Mouse (Mus musculus): ENCODE data around the gene Gm43191. TPM values are rescaled to one million over a fixed set of nuclear protein-coding genes. Genes with fewer than 3 reads are reported as not detected.
A peak's percentile ranks its signal among the peaks of the same experiment; 100 is the strongest.

Gene Gm43191
- not detected in 2 replicates for polyA plus RNA-seq (2015; fragmentation: Nextera tagmentation; extraction: Ambion mirVana)

- Histone ChIP-seq H3K36me3 (ENCODE audit: control insufficient read depth, insufficient read depth) (no peaks in the 10 kb centered on the region), H3K4me1 (replicated peaks; ENCODE audit: control insufficient read depth, insufficient read depth, low read length) (no peaks in the 10 kb centered on the region), H3K4me2 (ENCODE audit: low read length) (no peak within 1 kb of the TSS), H3K4me3 (replicated peaks; ENCODE audit: low read length) (no peak within 1 kb of the TSS), H3K27me3 (replicated peaks; ENCODE audit: control insufficient read depth, insufficient read depth, low read length) (no peaks in the 10 kb centered on the region), H3K9me3 (ENCODE audit: control insufficient read depth, low read length) (no peaks in the 10 kb centered on the region), H3K9ac (replicated peaks; ENCODE audit: low read depth, low read length) (no peak within 1 kb of the TSS), H3K27ac (ENCODE audit: low read length) (no peak within 1 kb of the TSS)
- no peak for ATAC-seq
- WGBS = 97% methylated on average over 1 of the region's 1 CpGs
These were observed at the start of gene Gm43191 for GRCm38 (mm10) chr3:116681160-116681559. Gm43191 (minus strand) TSS chr3:116681260.

- WGBS = 53% methylated on average over 2 of the region's 2 CpGs
- ATAC-seq = peak; percentile 54
- H3K27ac ChIP-seq (ENCODE audit: low read length) = no peak overlapping the region
These were observed 48.6 kb upstream of the Gm43191 start for GRCm38 (mm10) chr3:116729483-116730174.

GRCm38 (mm10) chr3:116726807-116727206, 45.7 kb upstream of the Gm43191 start:
- H3K27ac ChIP-seq (ENCODE audit: low read length) = no peak overlapping the region
- 0 out of 2 replicates have a peak, but pooled peaks cover 3% of the 10 kb centered on the region for H3K4me1 ChIP-seq (replicated peaks; ENCODE audit: control insufficient read depth, insufficient read depth, low read length)
- H3K36me3 ChIP-seq (ENCODE audit: control insufficient read depth, insufficient read depth) = no peaks in the 10 kb centered on the region
- WGBS = 79% methylated on average over 9 of the region's 9 CpGs
- H3K4me3 ChIP-seq (replicated peaks; ENCODE audit: low read length) = no peak overlapping the region
- no peak overlapping the region for H3K9ac ChIP-seq (replicated peaks; ENCODE audit: low read depth, low read length)
- H3K27me3 ChIP-seq (replicated peaks; ENCODE audit: control insufficient read depth, insufficient read depth, low read length) = no peaks in the 10 kb centered on the region
- no peak overlapping the region for H3K4me2 ChIP-seq (ENCODE audit: low read length)
- H3K9me3 ChIP-seq (ENCODE audit: control insufficient read depth, low read length) = no peaks in the 10 kb centered on the region
- ATAC-seq = no peak

More at GRCm38 (mm10) chr3:116729483-116730174, 48.6 kb upstream of the Gm43191 start:
- Histone ChIP-seq H3K9ac (replicated peaks; ENCODE audit: low read depth, low read length) (no peak overlapping the region), H3K27me3 (replicated peaks; ENCODE audit: control insufficient read depth, insufficient read depth, low read length) (no peaks in the 10 kb centered on the region), H3K9me3 (ENCODE audit: control insufficient read depth, low read length) (no peaks in the 10 kb centered on the region), H3K4me3 (replicated peaks; ENCODE audit: low read length) (no peak overlapping the region), H3K4me1 (replicated peaks; ENCODE audit: control insufficient read depth, insufficient read depth, low read length) (0 out of 2 replicates have a peak, but pooled peaks cover 3% of the 10 kb centered on the region), H3K4me2 (ENCODE audit: low read length) (no peak overlapping the region), H3K36me3 (ENCODE audit: control insufficient read depth, insufficient read depth) (no peaks in the 10 kb centered on the region)

DNA sequence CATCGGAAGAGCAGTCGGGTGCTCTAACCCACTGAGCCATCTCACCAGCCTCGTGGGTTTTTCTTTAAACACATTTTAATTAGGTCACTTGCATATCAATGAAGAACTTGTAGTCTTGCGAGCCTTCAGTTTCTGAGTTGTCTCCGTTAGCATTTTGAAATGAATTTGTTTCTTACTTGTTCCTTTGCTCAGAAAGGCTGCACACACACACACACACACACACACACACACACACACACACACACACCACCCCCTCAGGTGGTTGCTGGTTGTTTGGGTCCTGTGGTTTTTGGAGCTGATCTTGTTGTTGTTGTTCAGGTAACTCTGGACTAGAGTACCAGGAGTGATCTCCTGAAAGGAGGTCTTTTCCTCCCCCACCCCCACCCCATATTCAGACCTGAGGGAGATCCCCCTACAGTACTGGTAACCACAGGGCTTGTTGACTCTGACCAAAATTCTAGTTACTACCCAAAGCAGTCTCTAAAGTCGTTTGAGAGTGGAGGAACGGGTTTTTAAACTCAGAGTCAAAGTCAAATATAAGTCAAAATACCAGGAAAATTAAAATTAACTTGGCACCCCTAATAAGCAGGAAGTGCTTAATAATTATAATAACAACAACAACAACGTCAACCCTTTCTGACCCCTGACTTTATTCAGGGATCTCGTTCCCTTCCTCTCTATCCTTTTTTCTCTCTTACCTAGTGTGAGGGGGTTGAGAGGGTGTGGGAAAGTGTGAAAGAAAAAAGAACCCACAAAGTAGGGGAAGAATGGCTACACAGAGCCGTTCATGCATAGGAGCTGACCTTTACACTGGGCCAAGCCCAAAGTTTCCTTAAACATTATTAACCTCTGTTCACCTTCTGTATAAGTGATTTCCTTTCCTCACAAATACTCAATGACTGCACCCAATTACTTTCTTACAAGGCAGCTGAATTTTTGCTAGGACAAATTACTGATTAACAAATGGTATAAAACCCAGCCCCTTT, 42.7 kb upstream of the Gm43191 start:
- WGBS = 43% methylated on average over 10 of the region's 10 CpGs
- no peaks in the 10 kb centered on the region for H3K27me3 ChIP-seq (replicated peaks; ENCODE audit: control insufficient read depth, insufficient read depth, low read length)
- no peak for ATAC-seq
- no peak overlapping the region for H3K27ac ChIP-seq (ENCODE audit: low read length)
- H3K9ac ChIP-seq (replicated peaks; ENCODE audit: low read depth, low read length) = no peak overlapping the region
- no peaks in the 10 kb centered on the region for H3K9me3 ChIP-seq (ENCODE audit: control insufficient read depth, low read length)
- H3K36me3 ChIP-seq (ENCODE audit: control insufficient read depth, insufficient read depth) = no peaks in the 10 kb centered on the region
- H3K4me2 ChIP-seq (ENCODE audit: low read length) = no peak overlapping the region
- H3K4me1 ChIP-seq (replicated peaks; ENCODE audit: control insufficient read depth, insufficient read depth, low read length) = no peaks in the 10 kb centered on the region
- no peak overlapping the region for H3K4me3 ChIP-seq (replicated peaks; ENCODE audit: low read length)

DNA sequence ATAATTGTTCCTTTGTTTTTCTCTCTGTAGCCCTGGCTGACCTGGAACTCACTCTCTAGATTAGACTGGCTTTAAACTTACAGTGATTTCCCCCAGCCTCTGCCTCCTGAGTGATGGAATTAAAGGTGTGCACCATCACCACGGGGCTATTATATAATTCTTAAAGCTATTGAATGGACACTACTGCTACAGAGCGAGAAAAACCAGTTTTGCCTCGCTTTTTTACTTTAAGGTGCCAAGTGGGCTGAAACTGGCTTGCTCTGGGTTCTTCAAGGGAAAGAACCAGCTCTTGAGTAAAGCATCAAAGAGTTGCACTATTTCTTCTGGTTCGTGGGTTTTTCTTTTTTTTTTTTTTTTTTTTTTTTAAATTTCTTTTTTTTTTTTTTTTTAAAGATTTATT, 41.9 kb upstream of the Gm43191 start:
- Histone ChIP-seq H3K4me2 (ENCODE audit: low read length) (no peak overlapping the region), H3K4me3 (replicated peaks; ENCODE audit: low read length) (no peak overlapping the region), H3K36me3 (ENCODE audit: control insufficient read depth, insufficient read depth) (no peaks in the 10 kb centered on the region), H3K27me3 (replicated peaks; ENCODE audit: control insufficient read depth, insufficient read depth, low read length) (no peaks in the 10 kb centered on the region), H3K27ac (ENCODE audit: low read length) (no peak overlapping the region), H3K9me3 (ENCODE audit: control insufficient read depth, low read length) (no peaks in the 10 kb centered on the region), H3K4me1 (replicated peaks; ENCODE audit: control insufficient read depth, insufficient read depth, low read length) (no peaks in the 10 kb centered on the region), H3K9ac (replicated peaks; ENCODE audit: low read depth, low read length) (no peak overlapping the region)
- no peak for ATAC-seq
- 90% methylated on average over 4 of the region's 4 CpGs for WGBS

GRCm38 (mm10) chr3:116718951-116719350, 37.9 kb upstream of the Gm43191 start:
- no peak overlapping the region for H3K4me3 ChIP-seq (replicated peaks; ENCODE audit: low read length)
- H3K9ac ChIP-seq (replicated peaks; ENCODE audit: low read depth, low read length) = no peak overlapping the region
- no peaks in the 10 kb centered on the region for H3K4me1 ChIP-seq (replicated peaks; ENCODE audit: control insufficient read depth, insufficient read depth, low read length)
- no peak overlapping the region for H3K4me2 ChIP-seq (ENCODE audit: low read length)
- no peaks in the 10 kb centered on the region for H3K36me3 ChIP-seq (ENCODE audit: control insufficient read depth, insufficient read depth)
- WGBS = 84% methylated on average over 3 of the region's 3 CpGs
- no peak for ATAC-seq
- no peaks in the 10 kb centered on the region for H3K9me3 ChIP-seq (ENCODE audit: control insufficient read depth, low read length)
- H3K27ac ChIP-seq (ENCODE audit: low read length) = no peak overlapping the region
- H3K27me3 ChIP-seq (replicated peaks; ENCODE audit: control insufficient read depth, insufficient read depth, low read length) = no peaks in the 10 kb centered on the region

DNA sequence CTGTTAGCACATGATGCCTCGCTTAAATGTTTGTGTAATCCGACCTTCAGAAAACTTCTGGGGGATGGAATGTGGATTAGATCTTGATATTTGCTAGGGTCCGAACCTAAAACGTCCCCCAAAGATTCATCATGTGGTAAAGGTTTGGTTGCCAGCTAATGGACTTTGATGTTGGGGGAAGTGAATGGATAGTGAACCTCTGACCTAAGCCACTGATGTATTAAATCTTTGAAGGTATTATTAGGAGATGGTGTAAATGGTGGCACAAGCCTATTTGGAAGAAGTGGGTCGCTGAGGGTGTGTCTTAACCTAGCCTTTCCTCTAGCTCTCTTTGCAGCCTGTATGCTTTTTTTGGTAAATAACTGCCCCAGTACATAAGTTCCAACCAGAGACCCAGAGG, 32.0 kb upstream of the Gm43191 start:
- H3K9ac ChIP-seq (replicated peaks; ENCODE audit: low read depth, low read length) = no peak overlapping the region
- no peak for ATAC-seq

GRCm38 (mm10) chr3:116712436-116712881, 31.4 kb upstream of the Gm43191 start, which contains the start of gene Slc35a3:
Slc35a3 (minus strand) TSS chr3:116712831.
- Histone ChIP-seq H3K27ac (ENCODE audit: low read length) (peak within 1 kb of the TSS; percentile 18; the same call in 1 of the 2 replicates), H3K4me3 (replicated peaks; ENCODE audit: low read length) (peak within 1 kb of the TSS; percentile 77), H3K4me2 (ENCODE audit: low read length) (peak within 1 kb of the TSS; percentile 72), H3K36me3 (ENCODE audit: control insufficient read depth, insufficient read depth) (no peaks in the 10 kb centered on the region), H3K27me3 (replicated peaks; ENCODE audit: control insufficient read depth, insufficient read depth, low read length) (0 out of 2 replicates have a peak, but pooled peaks cover 2% of the 10 kb centered on the region), H3K9ac (replicated peaks; ENCODE audit: low read depth, low read length) (peak within 1 kb of the TSS; percentile 95), H3K4me1 (replicated peaks; ENCODE audit: control insufficient read depth, insufficient read depth, low read length) (peaks cover 10% of the 10 kb centered on the region), H3K9me3 (ENCODE audit: control insufficient read depth, low read length) (no peaks in the 10 kb centered on the region)
- WGBS = 4% methylated on average over 8 of the region's 8 CpGs
- ATAC-seq = no peak

More for the DNA sequence above, 32.0 kb upstream of the Gm43191 start:
- H3K27me3 ChIP-seq (replicated peaks; ENCODE audit: control insufficient read depth, insufficient read depth, low read length) = 0 out of 2 replicates have a peak, but pooled peaks cover 2% of the 10 kb centered on the region
- no peak overlapping the region for H3K27ac ChIP-seq (ENCODE audit: low read length)
- peak overlapping the region; percentile 72 for H3K4me2 ChIP-seq (ENCODE audit: low read length)
- peaks cover 10% of the 10 kb centered on the region for H3K4me1 ChIP-seq (replicated peaks; ENCODE audit: control insufficient read depth, insufficient read depth, low read length)
- H3K36me3 ChIP-seq (ENCODE audit: control insufficient read depth, insufficient read depth) = no peaks in the 10 kb centered on the region
- 40% methylated on average over 5 of the region's 5 CpGs for WGBS
- no peaks in the 10 kb centered on the region for H3K9me3 ChIP-seq (ENCODE audit: control insufficient read depth, low read length)
- no peak overlapping the region; the same call in 1 of the 2 replicates for H3K4me3 ChIP-seq (replicated peaks; ENCODE audit: low read length)
